Mouse (Mus musculus) midbrain, embryonic 16.5 days (tissue): ENCODE measurements around the gene Dennd2c. TPM values are rescaled to one million over a fixed set of nuclear protein-coding genes. Genes with fewer than 3 reads are reported as not detected.

Experiments used
- ATAC-seq: fragments of 200-750 bp; cut with Nextera tagmentation; 2 replicates; pipeline ENCODE4 v1.8.0; 2017; ENCODE audit warnings: moderate TSS enrichment
- H3K27ac ChIP-seq: fragments of 300-500 bp; sonication (generic); 2 replicates; pipeline ENCODE4 v1.5.1; 2014; ENCODE audit warnings: mild to moderate bottlenecking, low read length, mixed read lengths
- H3K27me3 ChIP-seq: fragments of 300-500 bp; sonication (generic); 2 replicates; pipeline ENCODE4 v1.6.1; 2014; ENCODE audit warnings: low read depth, low read length, mixed read lengths; ENCODE audit not compliant: control insufficient read depth, insufficient read depth
- H3K36me3 ChIP-seq: fragments of 300-500 bp; sonication (generic); 2 replicates; pipeline ENCODE4 v1.6.1; 2014; ENCODE audit warnings: mild to moderate bottlenecking, low read length, moderate library complexity, mixed read lengths; ENCODE audit not compliant: control insufficient read depth, insufficient read depth
- H3K4me1 ChIP-seq: fragments of 300-500 bp; sonication (generic); 2 replicates; pipeline ENCODE4 v1.6.1; 2014; ENCODE audit warnings: mild to moderate bottlenecking, low read length, mixed read lengths; ENCODE audit not compliant: control insufficient read depth, insufficient read depth
- H3K4me2 ChIP-seq: fragments of 300-500 bp; sonication (generic); 2 replicates; pipeline ENCODE4 v1.6.1; 2014; ENCODE audit warnings: mild to moderate bottlenecking, low read length, mixed read lengths
- H3K4me3 ChIP-seq: fragments of 300-500 bp; sonication (generic); 2 replicates; pipeline ENCODE4 v1.5.1; 2014; ENCODE audit warnings: low read depth, mild to moderate bottlenecking, low read length, moderate library complexity, mixed read lengths
- H3K9ac ChIP-seq: fragments of 300-500 bp; sonication (generic); 2 replicates; pipeline ENCODE4 v1.6.1; 2014; ENCODE audit warnings: low read depth, low read length, mixed read lengths
- H3K9me3 ChIP-seq: fragments of 300-500 bp; sonication (generic); replicated peaks from 2 replicates; pipeline ENCODE4 v1.6.1; 2014; ENCODE audit warnings: mild to moderate bottlenecking, low read length, mixed read lengths; ENCODE audit not compliant: control insufficient read depth, poor library complexity, severe bottlenecking
- WGBS: fragments of 180-500 bp; shearing (Covaris S2); extraction: QIAGEN DNeasy Blood & Tissue Kit; methylation state at CpG from one replicate; pipeline ENCODE4 v1.1.7; 2014; 5-methylcytosine and 5-hydroxymethylcytosine counted together
- polyA plus RNA-seq: library from polyadenylated mRNA; unstranded; fragments of >200 nt; fragmentation: Nextera tagmentation; extraction: Ambion mirVana; gene quantifications from 2 replicates; pipeline ENCODE4 v1.2.1, GENCODE M21; 2015

Dennd2c gene
- polyA plus RNA-seq, 1 experiment from 2014 or later: 1.2 TPM

DNA sequence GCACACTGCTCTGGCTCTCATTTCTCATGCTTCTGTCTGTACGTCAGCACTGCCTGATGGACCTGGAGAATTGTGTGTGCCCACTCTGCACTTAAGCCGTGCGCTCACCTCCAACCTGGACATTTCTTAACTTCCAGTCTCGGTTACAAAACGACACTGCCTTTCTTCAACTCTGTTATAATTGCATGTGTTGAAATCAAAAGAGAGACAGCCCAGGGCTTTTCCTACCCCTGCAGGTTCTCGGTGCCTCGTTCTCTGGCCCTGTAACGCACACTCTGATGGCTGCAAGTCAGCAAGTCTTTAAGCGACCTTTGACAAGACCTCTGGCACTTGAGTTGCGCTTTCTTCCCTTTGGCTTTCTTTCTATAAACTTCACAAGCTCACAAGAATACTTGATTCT is 40.0 kb downstream of the Dennd2c start:
- no peaks in the 10 kb centered on the region for H3K36me3 ChIP-seq
- no peaks in the 10 kb centered on the region for H3K4me1 ChIP-seq
- 88% methylated on average over 10 of the region's 10 CpGs for WGBS
- no peak overlapping the region for H3K4me3 ChIP-seq
- no peak overlapping the region for H3K4me2 ChIP-seq
- no peak overlapping the region for H3K9ac ChIP-seq
- H3K27me3 ChIP-seq: no peaks in the 10 kb centered on the region
- H3K9me3 ChIP-seq: no peaks in the 10 kb centered on the region
- H3K27ac ChIP-seq: no peak overlapping the region
- no peak for ATAC-seq

DNA sequence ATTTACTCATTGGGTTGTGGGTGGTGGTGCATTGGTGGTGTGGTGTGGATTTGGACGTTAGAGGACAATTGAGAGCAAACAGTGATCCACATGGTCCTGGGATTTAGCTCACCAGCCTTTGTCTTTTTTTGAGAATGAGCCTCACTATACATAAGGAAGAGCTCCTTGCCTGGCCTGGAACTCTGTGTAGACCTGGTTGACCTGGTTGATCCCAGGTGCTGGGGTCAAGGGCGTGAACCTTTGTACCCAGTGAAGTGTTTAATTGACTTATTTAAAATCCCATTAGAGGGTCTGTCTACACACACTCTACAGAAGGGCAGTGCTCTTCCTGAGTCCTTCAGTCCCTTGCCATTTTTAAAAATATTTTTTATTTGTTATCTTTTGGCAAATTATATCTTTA is 42.9 kb downstream of the Dennd2c start:
- no peaks in the 10 kb centered on the region for H3K4me1 ChIP-seq

DNA sequence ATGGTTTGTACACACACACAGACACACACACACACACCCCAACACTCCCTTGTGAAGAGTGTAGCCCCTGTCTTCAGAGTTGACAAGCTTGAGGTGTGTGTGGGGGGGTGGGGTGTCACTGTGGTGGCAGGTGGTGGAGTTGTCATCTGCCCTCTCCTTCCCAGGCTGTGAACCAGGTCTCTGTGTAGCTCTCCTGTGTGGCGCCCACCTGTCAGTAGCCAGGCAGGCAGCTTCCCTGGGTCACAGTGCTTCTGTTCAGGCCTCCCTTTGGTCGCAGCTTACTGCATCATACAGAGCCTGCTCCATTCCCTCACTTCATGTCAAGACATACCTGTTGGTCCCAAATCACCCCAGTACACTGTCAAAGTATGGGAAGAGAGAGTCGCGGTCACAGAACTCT is 43.4 kb downstream of the Dennd2c start:
- ATAC-seq: no peak
- WGBS: 77% methylated on average over 4 of the region's 4 CpGs

More for the DNA sequence above, 42.9 kb downstream of the Dennd2c start:
- Histone ChIP-seq H3K4me2 (no peak overlapping the region), H3K27ac (no peak overlapping the region), H3K9me3 (no peaks in the 10 kb centered on the region), H3K27me3 (no peaks in the 10 kb centered on the region), H3K36me3 (no peaks in the 10 kb centered on the region), H3K9ac (no peak overlapping the region), H3K4me3 (no peak overlapping the region)
- no peak for ATAC-seq
- 67% methylated on average over 2 of the region's 2 CpGs for WGBS

DNA sequence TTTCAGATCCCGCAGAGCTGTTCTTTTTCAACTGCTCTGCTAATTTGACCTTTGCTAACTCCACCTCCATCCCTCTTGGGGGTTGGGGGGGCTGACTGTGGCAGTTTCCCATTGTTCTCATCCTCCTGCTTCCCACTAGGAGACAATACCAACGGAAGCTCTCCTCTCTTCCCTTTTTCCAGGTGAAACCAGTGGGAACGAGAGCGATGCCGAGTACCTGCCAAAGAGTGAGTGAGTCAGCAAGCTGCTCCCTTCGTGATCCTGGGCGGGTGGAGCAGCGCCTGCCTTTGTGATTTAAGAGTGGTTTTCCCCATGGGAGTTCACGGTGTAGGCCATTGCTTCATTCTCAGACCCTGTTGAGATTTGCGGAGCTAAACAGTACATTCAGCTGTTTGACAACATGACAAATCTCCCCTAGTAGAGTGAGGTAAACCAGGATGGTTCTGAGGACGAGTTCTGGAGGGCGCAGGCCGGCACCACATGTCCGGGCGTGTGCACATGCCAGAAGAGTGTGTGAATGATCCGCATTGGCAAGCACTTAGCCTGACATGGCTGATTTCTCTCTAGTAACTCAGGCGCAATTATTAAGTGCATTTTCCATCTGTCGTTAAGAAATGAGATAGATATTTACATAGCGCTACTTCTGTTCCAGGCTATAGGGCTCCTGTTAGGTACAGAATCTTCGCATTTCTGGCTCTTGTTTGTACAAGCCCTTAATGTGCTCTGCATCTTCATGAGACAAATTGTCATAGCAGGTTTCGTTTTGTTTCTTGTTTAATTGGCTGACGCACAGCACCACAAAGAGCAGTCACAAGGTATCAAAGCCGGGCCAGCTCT is 44.1 kb downstream of the Dennd2c start:
- 69% methylated on average over 23 of the region's 23 CpGs for WGBS
- Histone ChIP-seq H3K9me3 (no peaks in the 10 kb centered on the region), H3K4me1 (no peaks in the 10 kb centered on the region), H3K9ac (no peak overlapping the region), H3K27me3 (no peaks in the 10 kb centered on the region), H3K4me2 (no peak overlapping the region), H3K36me3 (no peaks in the 10 kb centered on the region), H3K27ac (no peak overlapping the region), H3K4me3 (no peak overlapping the region)
- ATAC-seq: no peak

More for the DNA sequence above, 43.4 kb downstream of the Dennd2c start:
- Histone ChIP-seq H3K4me2 (no peak overlapping the region), H3K27me3 (no peaks in the 10 kb centered on the region), H3K9ac (no peak overlapping the region), H3K27ac (no peak overlapping the region), H3K9me3 (no peaks in the 10 kb centered on the region), H3K36me3 (no peaks in the 10 kb centered on the region), H3K4me3 (no peak overlapping the region), H3K4me1 (no peaks in the 10 kb centered on the region)

DNA sequence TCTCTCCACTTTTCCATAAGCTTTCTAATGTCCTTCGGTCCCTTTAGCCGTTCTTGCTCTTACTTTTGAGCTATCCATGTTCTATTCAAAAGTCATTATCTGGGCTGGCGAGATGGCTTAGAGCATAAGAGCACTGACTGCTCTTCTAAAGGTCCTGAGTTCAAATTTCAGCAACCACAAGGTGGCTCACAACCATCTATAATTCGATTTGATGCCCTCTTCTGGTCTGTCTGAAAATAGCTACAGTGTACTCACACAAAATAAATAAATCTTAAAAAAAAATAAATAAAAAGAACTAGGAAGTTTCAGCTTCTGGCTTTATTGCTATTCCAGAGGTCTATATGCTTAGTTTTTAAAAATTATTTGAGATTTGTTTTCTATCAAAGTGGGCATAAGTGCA is 45.4 kb downstream of the Dennd2c start:
- H3K9ac ChIP-seq: no peak overlapping the region
- no peaks in the 10 kb centered on the region for H3K36me3 ChIP-seq
- no peaks in the 10 kb centered on the region for H3K4me1 ChIP-seq
- H3K4me2 ChIP-seq: no peak overlapping the region
- ATAC-seq: no peak
- H3K27ac ChIP-seq: no peak overlapping the region
- no peaks in the 10 kb centered on the region for H3K27me3 ChIP-seq
- H3K9me3 ChIP-seq: no peaks in the 10 kb centered on the region
- 91% methylated on average over 4 of the region's 4 CpGs for WGBS
- no peak overlapping the region for H3K4me3 ChIP-seq

DNA sequence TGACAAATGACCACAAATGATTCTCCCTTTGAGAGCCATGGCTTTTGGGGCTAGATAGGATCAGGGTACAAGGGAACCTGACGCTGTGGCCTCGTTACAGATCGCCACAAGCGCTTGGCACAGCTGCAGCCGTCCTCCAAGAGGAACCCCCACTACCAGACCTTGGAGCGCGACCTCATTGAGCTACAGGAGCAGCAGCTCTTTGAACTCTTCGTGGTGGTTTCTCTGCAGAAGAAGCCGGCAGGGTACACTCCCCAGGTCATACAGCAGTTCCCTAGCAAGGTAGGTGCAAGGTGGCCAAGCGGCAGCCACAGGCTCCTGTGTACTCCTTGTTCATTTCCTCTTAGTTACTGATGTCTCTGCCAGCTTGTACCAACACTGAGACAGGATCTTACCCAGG is 46.5 kb downstream of the Dennd2c start:
- no peak for ATAC-seq
- Histone ChIP-seq H3K4me1 (no peaks in the 10 kb centered on the region), H3K4me2 (no peak overlapping the region), H3K36me3 (no peaks in the 10 kb centered on the region), H3K9me3 (no peaks in the 10 kb centered on the region), H3K9ac (no peak overlapping the region), H3K4me3 (no peak overlapping the region), H3K27me3 (no peaks in the 10 kb centered on the region), H3K27ac (no peak overlapping the region)
- WGBS: 87% methylated on average over 10 of the region's 10 CpGs

DNA sequence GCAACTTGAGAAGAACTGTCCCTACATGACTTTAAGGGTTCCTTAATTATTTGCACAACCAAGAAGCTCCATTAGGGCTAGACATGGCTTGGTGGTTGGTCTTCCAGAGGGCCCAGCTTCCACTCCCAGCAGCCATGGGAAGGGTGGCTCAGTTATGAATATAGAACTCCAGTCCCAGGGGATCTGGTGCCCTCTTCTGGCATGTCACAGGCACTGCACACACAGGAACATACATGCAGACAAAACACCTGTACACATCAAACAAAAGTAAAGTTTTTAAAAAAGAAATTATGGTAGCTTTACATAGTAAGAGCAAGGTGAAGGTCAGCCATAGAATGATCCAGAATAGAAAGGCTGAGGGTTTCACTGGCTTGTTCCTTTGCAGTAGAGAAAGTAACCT is 51.4 kb downstream of the Dennd2c start:
- no peak for ATAC-seq
- H3K27me3 ChIP-seq: no peaks in the 10 kb centered on the region
- no peaks in the 10 kb centered on the region for H3K4me1 ChIP-seq
- no peaks in the 10 kb centered on the region for H3K36me3 ChIP-seq
- H3K4me3 ChIP-seq: no peak overlapping the region
- no peaks in the 10 kb centered on the region for H3K9me3 ChIP-seq
- no peak overlapping the region for H3K4me2 ChIP-seq
- no peak overlapping the region for H3K27ac ChIP-seq
- H3K9ac ChIP-seq: no peak overlapping the region

DNA sequence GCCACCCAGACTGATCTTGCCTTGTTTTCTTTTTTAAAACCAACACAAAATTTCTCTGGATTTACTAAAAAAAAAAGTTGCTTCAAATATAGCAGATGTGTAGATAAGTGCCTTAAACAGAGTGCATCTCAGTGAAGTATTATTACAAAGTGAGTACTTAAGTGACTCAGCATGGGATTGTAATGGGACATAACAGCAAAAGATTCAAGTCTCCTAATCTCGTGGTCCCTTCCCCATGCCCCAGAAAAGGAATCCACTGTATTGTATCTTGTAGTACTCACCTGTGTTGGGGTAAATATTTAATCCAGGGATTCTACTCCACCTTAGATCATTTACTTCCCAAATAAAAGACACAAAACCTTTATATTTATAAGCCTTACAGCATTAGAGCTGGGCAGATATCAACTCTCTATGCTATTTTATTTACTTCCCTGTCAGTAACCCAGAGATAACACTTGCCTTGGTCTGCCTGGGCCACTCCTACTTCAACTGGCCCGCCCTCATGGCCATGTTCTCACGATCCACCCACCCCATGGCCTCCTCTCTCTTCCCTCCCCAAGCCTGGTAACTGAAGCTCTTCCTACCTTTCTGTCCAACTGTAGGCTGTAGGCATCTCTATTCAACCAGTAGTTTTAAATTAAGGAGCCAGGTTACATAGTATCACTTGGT is 57.0 kb downstream of the Dennd2c start:
- H3K27me3 ChIP-seq: no peaks in the 10 kb centered on the region
- H3K4me3 ChIP-seq: no peak overlapping the region
- no peak overlapping the region for H3K4me2 ChIP-seq
- H3K9me3 ChIP-seq: no peaks in the 10 kb centered on the region
- WGBS: 63% methylated on average over 3 of the region's 3 CpGs
- no peak overlapping the region for H3K27ac ChIP-seq
- no peaks in the 10 kb centered on the region for H3K36me3 ChIP-seq
- no peak for ATAC-seq
- no peak overlapping the region for H3K9ac ChIP-seq
- no peaks in the 10 kb centered on the region for H3K4me1 ChIP-seq

DNA sequence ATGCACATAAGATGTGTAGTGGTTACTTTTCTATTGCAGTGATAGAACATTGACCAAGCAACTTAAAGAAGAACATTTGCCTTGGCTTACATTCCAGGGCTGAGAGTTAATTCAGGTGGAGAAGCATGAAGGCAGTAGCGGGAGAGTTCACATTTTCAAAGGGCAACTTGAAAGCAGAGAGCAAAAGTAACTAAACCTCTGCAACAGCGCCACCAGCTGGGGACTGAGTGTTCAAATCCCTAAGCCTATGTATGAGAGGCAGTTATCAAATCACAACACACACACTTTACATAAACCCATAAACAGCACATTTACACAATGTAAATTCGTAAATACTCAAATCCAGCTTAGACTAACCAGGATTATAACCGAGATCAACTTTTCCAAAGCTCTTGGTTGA is 67.4 kb downstream of the Dennd2c start:
- WGBS: 11% methylated on average over 4 of the region's 4 CpGs
- Histone ChIP-seq H3K36me3 (peaks cover 5% of the 10 kb centered on the region), H3K9me3 (no peaks in the 10 kb centered on the region), H3K27me3 (no peaks in the 10 kb centered on the region), H3K9ac (no peak overlapping the region), H3K4me3 (no peak overlapping the region), H3K27ac (no peak overlapping the region), H3K4me1 (peaks cover 15% of the 10 kb centered on the region), H3K4me2 (no peak overlapping the region)
- ATAC-seq: no peak
